9 mouse cellular contexts compared by ENCODE assay signal in genomic region chr10:59814505-59815155, GRCm38 (mm10).
DNase-seq lines count a peak whose midpoint lies in the region; ATAC-seq and TF ChIP-seq lines count a peak whose summit lies in the region.
"Had no signal": no experiment of that assay in that cellular context is flagged by ENCODE, and none has a peak within 500 bp of the region (broad histone marks: within the 10 kb centered on the region; RNA-seq: fewer than 3 reads in every experiment).

No protein-coding gene starts in this region.

- peaks cover 35% of the 10 kb centered on the region for H3K4me1 ChIP-seq in E14TG2a.4 (replicated peaks; ENCODE audit: low read depth, low read length)

- DNase-seq in kidney, adult 18-20 months = peak; percentile 43
- DNase-seq in kidney, adult 11 months = no peak
- peak; percentile 39 for DNase-seq in adrenal gland, postnatal 25 days
- DNase-seq in kidney, postnatal 25 days = peak; percentile 46 to 54
- DNase-seq in frontal cortex, postnatal 25 days (ENCODE audit: low spot score in 2 of 2) = no peak

- no peaks in the 10 kb centered on the region for H3K9me3 ChIP-seq in E14TG2a.4 (ENCODE audit: low read length)
- H3K9me3 ChIP-seq: neural tube, embryonic 13.5 days had no signal

- H3K4me3 ChIP-seq in E14TG2a.4 (replicated peaks; ENCODE audit: low read length) = no peak overlapping the region
- H3K4me3 ChIP-seq: neural tube, embryonic 13.5 days had no signal

- no peaks in the 10 kb centered on the region for H3K36me3 ChIP-seq in E14TG2a.4 (ENCODE audit: insufficient read depth, low read length)
- H3K36me3 ChIP-seq: neural tube, embryonic 13.5 days had no signal

- H3K27me3 ChIP-seq in E14TG2a.4 (ENCODE audit: insufficient read depth, low read length) = no peaks in the 10 kb centered on the region
- H3K27me3 ChIP-seq: neural tube, embryonic 13.5 days had no signal

- peak; percentile 69 for TF ChIP-seq CTCF in E14TG2a.4 (conservative IDR thresholded peaks at IDR 0.05; ENCODE audit: low read length)

- peak; percentile 83 for ATAC-seq in erythroblast, adult 5-6 weeks (replicated peaks; ENCODE audit: low FRiP score, poor library complexity, severe bottlenecking)
- peak; percentile 47; the same call in 1 of the 2 replicates for ATAC-seq in megakaryocyte, adult 5-6 weeks (ENCODE audit: poor library complexity, severe bottlenecking)

Comparison
In these comparisons a context has a peak if more than half of its experiments do, and no peak if none do; other contexts are left out.
1. DNase-seq: peak in kidney, adult 18-20 months (single experiment), adrenal gland, postnatal 25 days (single experiment) and kidney, postnatal 25 days (2 of 2); none in kidney, adult 11 months (single experiment) and frontal cortex, postnatal 25 days (0 of 2).